Mouse (Mus musculus) kidney, postnatal 0 days (tissue): ENCODE results near the gene Gatc. TPM values are rescaled to one million over a fixed set of nuclear protein-coding genes. Genes with fewer than 3 reads are reported as not detected.
"Not testable (repeated sequence)": the region's sequence is repeated elsewhere in the genome, so short reads cannot be mapped to it uniquely, and the experiment has no call there.

Experiments used
- ATAC-seq: fragments of 200-750 bp; cut with Nextera tagmentation; replicated peaks from 2 replicates; pipeline ENCODE4 v1.8.0; 2017; ENCODE audit warnings: low read depth, moderate number of reproducible peaks, moderate TSS enrichment, moderate library complexity; ENCODE audit not compliant: low FRiP score
- DNase-seq: peaks from one replicate; pipeline ENCODE4 v3.0.0-alpha.2; 2016; ENCODE audit warnings: low spot score
- H3K27ac ChIP-seq: fragments of 300-500 bp; sonication (generic); 2 replicates; pipeline ENCODE4 v1.5.1; 2014; ENCODE audit warnings: mild to moderate bottlenecking
- H3K27me3 ChIP-seq: fragments of 300-500 bp; sonication (generic); 2 replicates; pipeline ENCODE4 v1.6.1; 2014; ENCODE audit warnings: low read length, mixed read lengths; ENCODE audit not compliant: insufficient read depth
- H3K36me3 ChIP-seq: fragments of 300-500 bp; sonication (generic); 2 replicates; pipeline ENCODE4 v1.6.1; 2014; ENCODE audit warnings: low read length, mixed read lengths; ENCODE audit not compliant: insufficient read depth
- H3K4me1 ChIP-seq: fragments of 300-500 bp; sonication (generic); replicated peaks from 2 replicates; pipeline ENCODE4 v1.6.1; 2014; ENCODE audit warnings: antibody characterized with exemption, low read length, mixed read lengths; ENCODE audit not compliant: insufficient read depth
- H3K4me2 ChIP-seq: fragments of 300-500 bp; sonication (generic); 2 replicates; pipeline ENCODE4 v1.6.1; 2014; ENCODE audit warnings: mild to moderate bottlenecking, low read length, moderate library complexity, mixed read lengths
- H3K4me3 ChIP-seq: fragments of 300-500 bp; sonication (generic); replicated peaks from 2 replicates; pipeline ENCODE4 v1.5.1; 2014; ENCODE audit warnings: low read depth, low read length
- H3K9ac ChIP-seq: fragments of 300-500 bp; sonication (generic); 2 replicates; pipeline ENCODE4 v1.6.1; 2014; ENCODE audit warnings: low read depth, low read length
- H3K9me3 ChIP-seq: fragments of 300-500 bp; sonication (generic); replicated peaks from 2 replicates; pipeline ENCODE4 v1.6.1; 2016; ENCODE audit warnings: low read length, inconsistent platforms, mixed read lengths
- CTCF ChIP-seq: IDR thresholded peaks from 2 replicates; pipeline ENCODE4 v1.5.1; 2016; ENCODE audit warnings: antibody characterized with exemption, low read depth, mild to moderate bottlenecking, moderate library complexity
- WGBS: fragments of 180-500 bp; shearing (Covaris S2); extraction: QIAGEN DNeasy Blood & Tissue Kit; methylation state at CpG from one replicate; pipeline ENCODE4 v1.1.7; 2014; 5-methylcytosine and 5-hydroxymethylcytosine counted together
- polyA plus RNA-seq: library from polyadenylated mRNA; unstranded; fragments of >200 nt; fragmentation: Nextera tagmentation; extraction: Ambion mirVana; gene quantifications from 2 replicates; pipeline ENCODE4 v1.2.1, GENCODE M21; 2015

The Gatc gene
- 19.8 and 20.8 TPM in 2 replicates for polyA plus RNA-seq

- peak within 1 kb of the TSS; percentile 83 for H3K4me3 ChIP-seq
- H3K27me3 ChIP-seq, result no peaks in the 10 kb centered on the region
- peak; percentile 25; the same call in 1 of the 2 replicates for TF ChIP-seq CTCF
- H3K9me3 ChIP-seq, result no peaks in the 10 kb centered on the region
- DNase-seq (peak; percentile 92), ATAC-seq (peak; percentile 93)
- H3K9ac ChIP-seq, result peak within 1 kb of the TSS; percentile 85
- H3K36me3 ChIP-seq, result peaks cover 32% of the 10 kb centered on the region; the same call in 1 of the 2 replicates
- WGBS, result under 1% methylated on average over 62 of the region's 62 CpGs
- H3K4me2 ChIP-seq, result peak within 1 kb of the TSS; percentile 61
- H3K4me1 ChIP-seq, result peaks cover 15% of the 10 kb centered on the region; the same call in 1 of the 2 replicates
- H3K27ac ChIP-seq, result peak within 1 kb of the TSS; percentile 77
Measured at GRCm38 (mm10) chr5:115340577-115341313, at the start of gene Gatc, which contains the start of gene Triap1. Gene Gatc, minus strand, starts transcription at chr5:115341178. Gene Triap1, plus strand, starts transcription at chr5:115341225.

GRCm38 (mm10) chr5:115378882-115379281, 37.9 kb upstream of the Gatc start:
- H3K4me1 ChIP-seq, H3K9me3 ChIP-seq, H3K27me3 ChIP-seq, H3K4me3 ChIP-seq, H3K9ac ChIP-seq, H3K4me2 ChIP-seq, ATAC-seq, H3K27ac ChIP-seq, H3K36me3 ChIP-seq, DNase-seq: not testable (repeated sequence)
- 79% methylated on average over 2 of the region's 2 CpGs for WGBS

GRCm38 (mm10) chr5:115375436-115375835, 34.5 kb upstream of the Gatc start:
- TF ChIP-seq CTCF, result peak; percentile 14; the same call in 1 of the 2 replicates
- no peaks in the 10 kb centered on the region for H3K27me3 ChIP-seq
- ATAC-seq, result no peak
- 76% methylated on average over 2 of the region's 2 CpGs for WGBS
- DNase-seq, result no peak
- no peak overlapping the region for H3K4me3 ChIP-seq
- no peak overlapping the region for H3K9ac ChIP-seq
- H3K4me2 ChIP-seq, result no peak overlapping the region
- no peaks in the 10 kb centered on the region for H3K9me3 ChIP-seq
- no peaks in the 10 kb centered on the region for H3K36me3 ChIP-seq
- no peak overlapping the region for H3K27ac ChIP-seq
- H3K4me1 ChIP-seq, result no peaks in the 10 kb centered on the region

GRCm38 (mm10) chr5:115374204-115374820, 33.3 kb upstream of the Gatc start:
- Histone ChIP-seq H3K9ac (peak overlapping the region; percentile 54; the same call in 1 of the 2 replicates), H3K4me2 (peak overlapping the region; percentile 56), H3K27me3 (no peaks in the 10 kb centered on the region), H3K36me3 (no peaks in the 10 kb centered on the region), H3K9me3 (no peaks in the 10 kb centered on the region), H3K4me3 (0 out of 2 replicates have a peak overlapping the region, but pooled peaks have one; percentile 19), H3K27ac (no peak overlapping the region), H3K4me1 (no peaks in the 10 kb centered on the region)
- TF ChIP-seq CTCF, result no peak
- ATAC-seq (no peak), DNase-seq (no peak)
- 16% methylated on average over 11 of the region's 11 CpGs for WGBS

- H3K4me2 ChIP-seq, result peak overlapping the region; percentile 56
- H3K4me1 ChIP-seq, result no peaks in the 10 kb centered on the region
- H3K27me3 ChIP-seq, result no peaks in the 10 kb centered on the region
- 13% methylated on average over 26 of the region's 26 CpGs for WGBS
- no peak for TF ChIP-seq CTCF
- ATAC-seq (0 out of 2 replicates have a peak, but pooled peaks have one; percentile 40), DNase-seq (peak; percentile 74)
- H3K36me3 ChIP-seq, result no peaks in the 10 kb centered on the region
- no peak overlapping the region for H3K27ac ChIP-seq
- H3K9me3 ChIP-seq, result no peaks in the 10 kb centered on the region
- H3K4me3 ChIP-seq, result 0 out of 2 replicates have a peak overlapping the region, but pooled peaks have one; percentile 19
- H3K9ac ChIP-seq, result peak overlapping the region; percentile 54; the same call in 1 of the 2 replicates
Measured at GRCm38 (mm10) chr5:115373441-115374203, 32.6 kb upstream of the Gatc start.

GRCm38 (mm10) chr5:115371736-115372135, 30.8 kb upstream of the Gatc start:
- Histone ChIP-seq H3K36me3 (no peaks in the 10 kb centered on the region), H3K4me1 (no peaks in the 10 kb centered on the region), H3K27me3 (no peaks in the 10 kb centered on the region), H3K4me2 (no peak overlapping the region), H3K27ac (no peak overlapping the region), H3K4me3 (no peak overlapping the region), H3K9ac (no peak overlapping the region), H3K9me3 (no peaks in the 10 kb centered on the region)
- WGBS, result 25% methylated on average over 9 of the region's 9 CpGs
- DNase-seq, result peak; percentile 50
- ATAC-seq, result peak; percentile 40; the same call in 1 of the 2 replicates
- TF ChIP-seq CTCF, result no peak
